Comparison of ENCODE assay signal across 9 mouse cellular contexts in genomic region chr6:135148506-135148905, GRCm38 (mm10). TPM values are rescaled to one million over a fixed set of nuclear protein-coding genes. Genes with fewer than 3 reads are reported as not detected.
A peak's percentile ranks its signal among the peaks of the same experiment; 100 is the strongest.
DNase-seq lines count a peak whose midpoint lies in the region; ATAC-seq and TF ChIP-seq lines count a peak whose summit lies in the region.
"Had no signal": no experiment of that assay in that cellular context is flagged by ENCODE, and none has a peak within 500 bp of the region (broad histone marks: within the 10 kb centered on the region; RNA-seq: fewer than 3 reads in every experiment).

No protein-coding gene starts in this region.

- peaks cover 9% of the 10 kb centered on the region; the same call in 1 of the 2 replicates for H3K79me2 ChIP-seq in liver, adult 2 months (ENCODE audit: control insufficient read depth, insufficient read depth, low read length)

- TF ChIP-seq POLR2A in liver, adult 2 months (IDR thresholded peaks at IDR 0.05; ENCODE audit: extremely low read depth, insufficient read depth, low read length): no peak

- DNase-seq in heart, postnatal 0 days (ENCODE audit: low spot score): no peak
- no peak for DNase-seq in heart, adult 8-10 months (ENCODE audit: low spot score)
- peak; percentile 26 for DNase-seq in c-Kit-negative CD71-positive TER-119-positive erythroid progenitor cells, embryonic 14.5 days (ENCODE audit: low read depth, low spot score)
- DNase-seq in liver, adult 2 months (ENCODE audit: extremely low read depth, low read depth, low spot score): no peak
- peak; percentile 29 for DNase-seq in splenic B cell, adult 2 months (ENCODE audit: low read depth, low spot score)
- DNase-seq in c-Kit-positive CD71-positive TER-119-positive erythroid progenitor cells, embryonic 14.5 days (ENCODE audit: low spot score): no peak

- no peak overlapping the region for H3K4me2 ChIP-seq in heart, postnatal 0 days (ENCODE audit: low read depth, low read length)
- no peak overlapping the region for H3K4me2 ChIP-seq in forebrain, embryonic 13.5 days
- H3K4me2 ChIP-seq: stomach, embryonic 15.5 days had no signal

- no peak overlapping the region for H3K9ac ChIP-seq in heart, postnatal 0 days (replicated peaks; ENCODE audit: low read depth, low read length)
- H3K9ac ChIP-seq in liver, adult 2 months (ENCODE audit: low read depth, low read length): no peak overlapping the region
- no peak overlapping the region for H3K9ac ChIP-seq in forebrain, embryonic 13.5 days
- H3K9ac ChIP-seq: stomach, embryonic 15.5 days had no signal

- H3K27ac ChIP-seq in heart, postnatal 0 days (ENCODE audit: low read depth): no peak overlapping the region
- H3K27ac ChIP-seq in liver, adult 2 months (replicated peaks; ENCODE audit: insufficient read depth, low read depth, low read length): no peak overlapping the region
- H3K27ac ChIP-seq in forebrain, embryonic 13.5 days: no peak overlapping the region
- H3K27ac ChIP-seq: stomach, embryonic 15.5 days had no signal

- H3K4me1 ChIP-seq in heart, postnatal 0 days (ENCODE audit: control insufficient read depth, insufficient read depth): no peaks in the 10 kb centered on the region
- H3K4me1 ChIP-seq in liver, adult 2 months (ENCODE audit: control insufficient read depth, insufficient read depth, low read length): peaks cover 2% of the 10 kb centered on the region
- no peaks in the 10 kb centered on the region for H3K4me1 ChIP-seq in forebrain, embryonic 13.5 days
- H3K4me1 ChIP-seq: stomach, embryonic 15.5 days had no signal

- no peak overlapping the region for H3K4me3 ChIP-seq in heart, postnatal 0 days (ENCODE audit: low read depth, low read length)
- H3K4me3 ChIP-seq in liver, adult 2 months (ENCODE audit: insufficient read depth, low read depth, low read length): no peak overlapping the region
- no peak overlapping the region for H3K4me3 ChIP-seq in forebrain, embryonic 13.5 days
- H3K4me3 ChIP-seq: stomach, embryonic 15.5 days had no signal

- 39% methylated on average over 1 of the region's 1 CpGs for WGBS in heart, postnatal 0 days
- 39% methylated on average over 1 of the region's 1 CpGs for WGBS in liver, adult 2 months
- WGBS in forebrain, embryonic 13.5 days: 32% methylated on average over 1 of the region's 1 CpGs

- no peaks in the 10 kb centered on the region for H3K27me3 ChIP-seq in heart, postnatal 0 days (ENCODE audit: control insufficient read depth, insufficient read depth, low read length)
- H3K27me3 ChIP-seq in liver, adult 2 months (ENCODE audit: control insufficient read depth, insufficient read depth, low read length): no peaks in the 10 kb centered on the region
- no peaks in the 10 kb centered on the region for H3K27me3 ChIP-seq in splenic B cell, adult 2 months (ENCODE audit: control insufficient read depth, insufficient read depth, low read length, poor library complexity, severe bottlenecking)
- H3K27me3 ChIP-seq in forebrain, embryonic 13.5 days: no peaks in the 10 kb centered on the region
- H3K27me3 ChIP-seq: stomach, embryonic 15.5 days had no signal

- peak; percentile 25; the same call in 1 of the 2 replicates for ATAC-seq in heart, postnatal 0 days (ENCODE audit: insufficient read depth, low read depth)
- peak; percentile 41 for ATAC-seq in CD4-positive, CD25-positive, alpha-beta regulatory T cell, adult 4 months
- no peak for ATAC-seq in forebrain, embryonic 13.5 days

- H3K9me3 ChIP-seq in heart, postnatal 0 days (replicated peaks; ENCODE audit: control insufficient read depth, low read length): no peaks in the 10 kb centered on the region
- no peaks in the 10 kb centered on the region for H3K9me3 ChIP-seq in forebrain, embryonic 13.5 days (replicated peaks)
- H3K9me3 ChIP-seq: stomach, embryonic 15.5 days had no signal

- 0 out of 2 replicates have a peak, but pooled peaks cover 4% of the 10 kb centered on the region for H3K36me3 ChIP-seq in heart, postnatal 0 days (replicated peaks; ENCODE audit: control insufficient read depth, insufficient read depth, low read length)
- H3K36me3 ChIP-seq in liver, adult 2 months (ENCODE audit: control insufficient read depth, insufficient read depth, low read length): peaks cover 43% of the 10 kb centered on the region
- no peaks in the 10 kb centered on the region for H3K36me3 ChIP-seq in splenic B cell, adult 2 months (ENCODE audit: control insufficient read depth, insufficient read depth, low read length, poor library complexity, severe bottlenecking)
- H3K36me3 ChIP-seq in forebrain, embryonic 13.5 days (ENCODE audit: poor library complexity, severe bottlenecking): no peaks in the 10 kb centered on the region
- H3K36me3 ChIP-seq: stomach, embryonic 15.5 days had no signal

- peak; percentile 67 for TF ChIP-seq CTCF in heart, postnatal 0 days (IDR thresholded peaks at IDR 0.05; ENCODE audit: low read depth)
- peak; percentile 87 for TF ChIP-seq CTCF in liver, adult 2 months (IDR thresholded peaks at IDR 0.05; ENCODE audit: low read depth, low read length)

- no peak for TF ChIP-seq EP300 in heart, postnatal 0 days (IDR thresholded peaks at IDR 0.05; ENCODE audit: low read depth)

RNA-seq across cellular contexts. Expression of gene Gprc5d, which starts 30.4 kb away (rescaled TPM):
- total RNA-seq in heart, postnatal 0 days (2014; rRNA removed; ENCODE audit: low replicate concordance): not detected in 2 replicates
- not detected in 2 replicates for polyA plus RNA-seq in heart, postnatal 0 days (2015; fragmentation: Nextera tagmentation; extraction: Ambion mirVana)
- total RNA-seq in heart, adult 8-10 months (2022): not detected
- polyA plus RNA-seq in CD4-positive, CD25-positive, alpha-beta regulatory T cell, adult 4 months (2017; shearing (Covaris generic)): not detected
- not detected in 2 replicates for total RNA-seq in liver, adult 2 months (2014; rRNA removed)
- 0.17 TPM in 1 of 2 replicates, not detected in the other for polyA plus RNA-seq in liver, adult 2 months (2012; rRNA removed)
- not detected in 2 replicates for polyA plus RNA-seq in forebrain, embryonic 13.5 days (2015; fragmentation: Nextera tagmentation; extraction: Ambion mirVana)
- polyA plus RNA-seq: stomach, embryonic 15.5 days had no signal

RNA-seq across cellular contexts. Expression of gene Fam234b, which starts 49.3 kb away (rescaled TPM):
- 3.7 and 4.3 TPM in 2 replicates for total RNA-seq in heart, postnatal 0 days (2014; rRNA removed; ENCODE audit: low replicate concordance)
- polyA plus RNA-seq in heart, postnatal 0 days (2015; fragmentation: Nextera tagmentation; extraction: Ambion mirVana): 4.5 and 4.8 TPM in 2 replicates
- total RNA-seq in heart, adult 8-10 months (2022): 10 to 100 TPM in 2 of 4 experiments, 1 to 10 TPM in 2; 7.1 to 11.9 (median 10.3) TPM
- 10 to 100 TPM; 18.0 to 23.1 TPM for polyA plus RNA-seq in CD4-positive, CD25-positive, alpha-beta regulatory T cell, adult 4 months (2017; shearing (Covaris generic))
- 14.8 and 15.3 TPM in 2 replicates for total RNA-seq in liver, adult 2 months (2014; rRNA removed)
- polyA plus RNA-seq in liver, adult 2 months (2012; rRNA removed): 14.8 and 15.1 TPM in 2 replicates
- polyA plus RNA-seq in forebrain, embryonic 13.5 days (2015; fragmentation: Nextera tagmentation; extraction: Ambion mirVana): 53.4 and 62.2 TPM in 2 replicates

RNA-seq across cellular contexts. Expression of gene Hebp1, which starts 49.3 kb away (rescaled TPM):
- total RNA-seq in heart, postnatal 0 days (2014; rRNA removed; ENCODE audit: low replicate concordance): 8.8 and 35.5 TPM in 2 replicates
- 10.9 and 11.0 TPM in 2 replicates for polyA plus RNA-seq in heart, postnatal 0 days (2015; fragmentation: Nextera tagmentation; extraction: Ambion mirVana)
- 10 to 100 TPM; 56.9 to 61.7 (median 58.6) TPM for total RNA-seq in heart, adult 8-10 months (2022)
- 1 to 10 TPM in 1 of 2 experiments, not detected in 1; 1.0 TPM for polyA plus RNA-seq in CD4-positive, CD25-positive, alpha-beta regulatory T cell, adult 4 months (2017; shearing (Covaris generic))
- 282 and 334 TPM in 2 replicates for total RNA-seq in liver, adult 2 months (2014; rRNA removed)
- 290 and 317 TPM in 2 replicates for polyA plus RNA-seq in liver, adult 2 months (2012; rRNA removed)
- 2.0 and 4.0 TPM in 2 replicates for polyA plus RNA-seq in forebrain, embryonic 13.5 days (2015; fragmentation: Nextera tagmentation; extraction: Ambion mirVana)

Comparison
In these comparisons a context has a peak if more than half of its experiments do, and no peak if none do; other contexts are left out.
1. DNase-seq: peak in c-Kit-negative CD71-positive TER-119-positive erythroid progenitor cells, embryonic 14.5 days (single experiment) and splenic B cell, adult 2 months (single experiment); none in heart, postnatal 0 days (single experiment), heart, adult 8-10 months (single experiment), liver, adult 2 months (single experiment) and c-Kit-positive CD71-positive TER-119-positive erythroid progenitor cells, embryonic 14.5 days (single experiment).
2. RNA of gene Hebp1, which starts 49.3 kb away (polyA plus RNA-seq): 290 to 317 TPM in liver, adult 2 months; 10.9 to 11.0 TPM in heart, postnatal 0 days, 2.0 to 4.0 TPM in forebrain, embryonic 13.5 days and 1.0 TPM in CD4-positive, CD25-positive, alpha-beta regulatory T cell, adult 4 months; every median in the first group is over 10 times any median in the second.